18 mouse cellular contexts compared by ENCODE assay signal in the genomic region with DNA sequence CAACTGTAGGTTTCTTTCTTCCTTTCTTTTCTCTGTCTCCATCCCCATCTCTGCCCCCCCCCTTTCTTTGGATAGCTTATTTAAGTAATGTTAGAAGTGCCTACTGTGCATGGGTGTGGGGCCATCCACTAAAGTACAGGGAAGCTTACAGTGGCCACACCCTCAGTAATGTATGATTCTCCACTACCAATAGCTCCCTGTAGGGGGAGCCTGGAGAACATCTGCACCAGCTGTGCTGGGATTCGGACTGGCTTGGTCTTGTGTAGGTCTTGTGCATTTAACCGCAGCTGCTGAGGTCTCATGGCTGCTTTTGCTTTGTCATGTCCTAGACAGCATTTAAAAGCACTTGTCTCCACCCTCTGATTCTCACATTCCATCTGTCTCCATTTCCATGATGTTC.
DNase-seq lines count a peak whose midpoint lies in the region; ATAC-seq and TF ChIP-seq lines count a peak whose summit lies in the region.
"Had no signal": no experiment of that assay in that cellular context is flagged by ENCODE, and none has a peak within 500 bp of the region (broad histone marks: within the 10 kb centered on the region; RNA-seq: fewer than 3 reads in every experiment).

No protein-coding gene starts in this region.

- TF ChIP-seq EP300 in liver, postnatal 0 days (IDR thresholded peaks at IDR 0.05; ENCODE audit: low read depth): no peak
- no peak for TF ChIP-seq EP300 in ES-Bruce4 (IDR thresholded peaks at IDR 0.05; ENCODE audit: insufficient read depth, low read depth, low read length)
- no peak for TF ChIP-seq EP300 in stomach, postnatal 0 days (optimal IDR thresholded peaks at IDR 0.05)

- peaks cover 2% of the 10 kb centered on the region; the same call in 1 of the 2 replicates for H3K27me3 ChIP-seq in liver, postnatal 0 days (ENCODE audit: insufficient read depth, low read length)
- no peaks in the 10 kb centered on the region; the same call in 1 of the 2 replicates for H3K27me3 ChIP-seq in liver, embryonic 12.5 days (replicated peaks)
- no peaks in the 10 kb centered on the region for H3K27me3 ChIP-seq in ES-Bruce4 (ENCODE audit: control insufficient read depth, insufficient read depth, low read length, poor library complexity, severe bottlenecking)
- H3K27me3 ChIP-seq in stomach, postnatal 0 days (ENCODE audit: control insufficient read depth, insufficient read depth, low read length): no peaks in the 10 kb centered on the region
- H3K27me3 ChIP-seq: intestine, embryonic 15.5 days had no signal

- no peak overlapping the region for H3K27ac ChIP-seq in liver, postnatal 0 days (ENCODE audit: low read depth)
- H3K27ac ChIP-seq in liver, embryonic 12.5 days: no peak overlapping the region
- no peak overlapping the region for H3K27ac ChIP-seq in ES-Bruce4 (ENCODE audit: insufficient read depth, low read length)
- no peak overlapping the region for H3K27ac ChIP-seq in stomach, postnatal 0 days (replicated peaks)
- H3K27ac ChIP-seq: heart, embryonic 10.5 days; hindbrain, embryonic 13.5 days; intestine, embryonic 15.5 days; kidney, postnatal 0 days had no signal

- WGBS in liver, postnatal 0 days (ENCODE audit: insufficient replicate concordance): 80% methylated on average over 2 of the region's 2 CpGs
- 75% methylated on average over 2 of the region's 2 CpGs for WGBS in liver, embryonic 12.5 days (ENCODE audit: insufficient replicate concordance)
- 93% methylated on average over 2 of the region's 2 CpGs for WGBS in stomach, postnatal 0 days

- no peak for DNase-seq in liver, postnatal 0 days
- peak; percentile 28 for DNase-seq in WW6 (ENCODE audit: low read depth, low spot score)
- no peak for DNase-seq in stomach, postnatal 0 days (ENCODE audit: low spot score)
- DNase-seq in gastrocnemius, adult 18-20 months (ENCODE audit: low spot score): no peak
- no peak for DNase-seq in adrenal gland, postnatal 4 days (ENCODE audit: low spot score in 2 of 2)
- DNase-seq: adrenal gland, postnatal 36 days; cerebellum, postnatal 14 days; gastrocnemius, postnatal 25 days; heart, postnatal 10 days; lung, adult 18-20 months; thymus, adult 2 months had no signal

- peak; percentile 27 for TF ChIP-seq CTCF in liver, postnatal 0 days (IDR thresholded peaks at IDR 0.05; ENCODE audit: low read depth)
- TF ChIP-seq CTCF in ES-Bruce4 (IDR thresholded peaks at IDR 0.05; ENCODE audit: low read depth, low read length): peak; percentile 28
- TF ChIP-seq CTCF in stomach, postnatal 0 days (IDR thresholded peaks at IDR 0.05; ENCODE audit: low read depth): peak; percentile 28; the same call in 1 of the 2 replicates

- H3K9me3 ChIP-seq in liver, postnatal 0 days (ENCODE audit: low read length): no peaks in the 10 kb centered on the region
- H3K9me3 ChIP-seq in liver, embryonic 12.5 days (replicated peaks): 0 out of 2 replicates have a peak, but pooled peaks cover 6% of the 10 kb centered on the region
- no peaks in the 10 kb centered on the region for H3K9me3 ChIP-seq in ES-Bruce4 (replicated peaks; ENCODE audit: control insufficient read depth, insufficient read depth, low read length, poor library complexity, severe bottlenecking)
- H3K9me3 ChIP-seq in stomach, postnatal 0 days (ENCODE audit: control insufficient read depth, low read length): no peaks in the 10 kb centered on the region
- H3K9me3 ChIP-seq: heart, embryonic 10.5 days; intestine, embryonic 15.5 days had no signal

- H3K9ac ChIP-seq in liver, postnatal 0 days (replicated peaks): no peak overlapping the region
- no peak overlapping the region for H3K9ac ChIP-seq in liver, embryonic 12.5 days
- H3K9ac ChIP-seq in ES-Bruce4 (ENCODE audit: low read depth, poor library complexity, severe bottlenecking): no peak overlapping the region
- H3K9ac ChIP-seq in stomach, postnatal 0 days (ENCODE audit: low read length): no peak overlapping the region
- H3K9ac ChIP-seq: hindbrain, embryonic 13.5 days; intestine, embryonic 15.5 days had no signal

- H3K4me3 ChIP-seq in liver, postnatal 0 days (ENCODE audit: low read depth, low read length): no peak overlapping the region
- H3K4me3 ChIP-seq in liver, embryonic 12.5 days: no peak overlapping the region
- H3K4me3 ChIP-seq in ES-Bruce4 (ENCODE audit: low read depth, low read length): no peak overlapping the region
- H3K4me3 ChIP-seq in stomach, postnatal 0 days (ENCODE audit: low read depth, low read length): no peak overlapping the region
- H3K4me3 ChIP-seq: heart, embryonic 10.5 days; hindbrain, embryonic 13.5 days; intestine, embryonic 15.5 days had no signal

- H3K36me3 ChIP-seq in liver, postnatal 0 days (replicated peaks; ENCODE audit: insufficient read depth, low read length): no peaks in the 10 kb centered on the region
- no peaks in the 10 kb centered on the region for H3K36me3 ChIP-seq in liver, embryonic 12.5 days
- H3K36me3 ChIP-seq in ES-Bruce4 (ENCODE audit: control insufficient read depth, insufficient read depth, low read length, poor library complexity, severe bottlenecking): no peaks in the 10 kb centered on the region
- no peaks in the 10 kb centered on the region for H3K36me3 ChIP-seq in stomach, postnatal 0 days (ENCODE audit: control insufficient read depth, insufficient read depth, low read length)
- H3K36me3 ChIP-seq: heart, embryonic 10.5 days; hindbrain, embryonic 13.5 days; intestine, embryonic 15.5 days had no signal

- no peaks in the 10 kb centered on the region for H3K4me1 ChIP-seq in liver, postnatal 0 days (ENCODE audit: insufficient read depth)
- no peaks in the 10 kb centered on the region for H3K4me1 ChIP-seq in liver, embryonic 12.5 days
- H3K4me1 ChIP-seq in ES-Bruce4 (ENCODE audit: control insufficient read depth, insufficient read depth, low read length): no peaks in the 10 kb centered on the region
- no peaks in the 10 kb centered on the region for H3K4me1 ChIP-seq in stomach, postnatal 0 days (replicated peaks; ENCODE audit: control insufficient read depth, insufficient read depth)
- H3K4me1 ChIP-seq: heart, embryonic 10.5 days; intestine, embryonic 15.5 days had no signal

- ATAC-seq in liver, postnatal 0 days: no peak
- ATAC-seq in liver, embryonic 12.5 days: no peak
- ATAC-seq in stomach, postnatal 0 days (ENCODE audit: low FRiP score, low TSS enrichment): no peak
- ATAC-seq: intestine, embryonic 15.5 days; midbrain, embryonic 16.5 days had no signal

- TF ChIP-seq POLR2A in ES-Bruce4 (IDR thresholded peaks at IDR 0.05; ENCODE audit: insufficient read depth, low read length): no peak

- H3K4me2 ChIP-seq in liver, postnatal 0 days (ENCODE audit: low read depth, low read length): no peak overlapping the region
- no peak overlapping the region for H3K4me2 ChIP-seq in liver, embryonic 12.5 days
- H3K4me2 ChIP-seq in stomach, postnatal 0 days (replicated peaks; ENCODE audit: low read depth): no peak overlapping the region
- H3K4me2 ChIP-seq: hindbrain, embryonic 13.5 days; intestine, embryonic 15.5 days had no signal
